Mouse (Mus musculus) hindbrain, embryonic 13.5 days (tissue): ENCODE data around the gene Chchd4. TPM values are rescaled to one million over a fixed set of nuclear protein-coding genes. Genes with fewer than 3 reads are reported as not detected.

Experiments
- ATAC-seq: fragments of 200-750 bp; cut with Nextera tagmentation; 2 replicates; pipeline ENCODE4 v1.8.0; 2017; ENCODE audit warnings: moderate TSS enrichment; ENCODE audit not compliant: low FRiP score
- H3K27ac ChIP-seq: fragments of 300-500 bp; sonication (generic); 2 replicates; pipeline ENCODE4 v1.5.1; 2015; ENCODE audit warnings: inconsistent platforms, mild to moderate bottlenecking, moderate library complexity
- H3K27me3 ChIP-seq: fragments of 300-500 bp; sonication (generic); 2 replicates; pipeline ENCODE4 v1.6.1; 2015; ENCODE audit warnings: mild to moderate bottlenecking, inconsistent platforms
- H3K36me3 ChIP-seq: fragments of 300-500 bp; sonication (generic); 2 replicates; pipeline ENCODE4 v1.6.1; 2015; ENCODE audit warnings: mild to moderate bottlenecking, inconsistent platforms
- H3K4me1 ChIP-seq: fragments of 300-500 bp; sonication (generic); replicated peaks from 2 replicates; pipeline ENCODE4 v1.6.1; 2015; ENCODE audit warnings: inconsistent platforms
- H3K4me2 ChIP-seq: fragments of 300-500 bp; sonication (generic); 2 replicates; pipeline ENCODE4 v1.6.1; 2015; ENCODE audit warnings: inconsistent platforms, mild to moderate bottlenecking, moderate library complexity
- H3K4me3 ChIP-seq: fragments of 300-500 bp; sonication (generic); 2 replicates; pipeline ENCODE4 v1.5.1; 2015; ENCODE audit warnings: mild to moderate bottlenecking, inconsistent platforms
- H3K9ac ChIP-seq: fragments of 300-500 bp; sonication (generic); 2 replicates; pipeline ENCODE4 v1.6.1; 2015; ENCODE audit warnings: mild to moderate bottlenecking, inconsistent platforms
- H3K9me3 ChIP-seq: fragments of 300-500 bp; sonication (generic); 2 replicates; pipeline ENCODE4 v1.6.1; 2016; ENCODE audit warnings: inconsistent platforms
- WGBS: fragments of 180-500 bp; shearing (Covaris S2); methylation state at CpG from one replicate; pipeline ENCODE4 v1.1.7; 2015; 5-methylcytosine and 5-hydroxymethylcytosine counted together
- polyA plus RNA-seq: library from polyadenylated mRNA; unstranded; fragments of >200 nt; fragmentation: Nextera tagmentation; extraction: Ambion mirVana; gene quantifications from 2 replicates; pipeline ENCODE4 v1.2.1, GENCODE M21; 2015

Gene Chchd4
- polyA plus RNA-seq, 1 experiment from 2014 or later: 29.9 TPM

DNA sequence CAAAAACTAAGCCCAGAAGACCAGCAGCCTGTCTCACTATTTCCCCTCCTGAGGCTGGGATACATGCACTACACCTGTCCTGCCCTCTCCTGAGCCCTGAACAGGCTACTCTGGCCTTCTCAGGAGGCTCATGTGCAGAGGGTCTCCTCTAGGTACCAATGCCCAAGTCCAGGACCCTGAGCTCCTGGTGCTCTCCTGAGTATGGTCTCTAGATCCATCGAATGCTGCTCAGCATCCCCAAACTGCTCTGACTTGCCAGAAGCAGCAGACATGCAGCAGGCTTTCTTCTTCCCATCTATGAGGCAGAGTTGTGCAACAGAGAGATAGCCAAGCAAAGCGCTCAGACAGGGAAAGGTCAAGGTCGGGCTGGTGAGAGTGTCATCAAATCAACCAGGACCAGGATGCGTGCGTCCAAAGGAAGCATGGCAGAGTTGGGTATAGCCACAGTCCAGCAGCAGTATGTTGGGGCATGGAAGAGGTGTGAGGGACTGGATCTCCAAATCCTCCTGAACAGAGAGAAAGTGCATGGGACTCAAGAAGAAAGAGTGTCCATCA, 56.0 kb downstream of the Chchd4 start:
- no peak overlapping the region for H3K9ac ChIP-seq
- no peak overlapping the region for H3K27ac ChIP-seq
- WGBS: 79% methylated on average over 5 of the region's 5 CpGs
- H3K4me3 ChIP-seq: no peak overlapping the region
- H3K36me3 ChIP-seq: no peaks in the 10 kb centered on the region
- H3K4me2 ChIP-seq: no peak overlapping the region
- peaks cover 71% of the 10 kb centered on the region for H3K27me3 ChIP-seq
- ATAC-seq: no peak
- no peaks in the 10 kb centered on the region for H3K9me3 ChIP-seq
- no peaks in the 10 kb centered on the region for H3K4me1 ChIP-seq

DNA sequence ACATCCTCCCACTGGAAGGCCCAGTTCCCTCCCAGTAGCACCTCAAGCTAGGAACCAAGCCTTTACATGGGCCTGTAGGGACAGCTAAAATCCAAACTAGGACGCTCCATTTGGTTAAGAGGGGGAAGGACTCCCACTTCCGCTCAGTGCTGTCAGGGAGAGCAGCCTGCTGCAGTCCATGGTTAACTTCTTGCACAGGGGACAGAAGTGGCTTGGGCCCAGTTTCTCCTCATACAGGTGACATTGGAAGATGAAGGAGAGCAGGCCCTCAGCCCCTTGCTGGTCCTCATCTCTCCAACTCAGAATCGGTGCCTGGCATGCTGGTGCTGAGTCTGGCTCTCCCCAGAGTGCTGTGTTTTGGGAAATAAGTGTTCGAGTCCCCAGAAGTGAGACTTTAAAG, 57.2 kb downstream of the Chchd4 start:
- Histone ChIP-seq H3K4me2 (no peak overlapping the region), H3K4me3 (no peak overlapping the region), H3K36me3 (no peaks in the 10 kb centered on the region), H3K27me3 (peaks cover 69% of the 10 kb centered on the region), H3K9ac (0 out of 2 replicates have a peak overlapping the region, but pooled peaks have one; percentile 9), H3K9me3 (no peaks in the 10 kb centered on the region), H3K4me1 (no peaks in the 10 kb centered on the region; the same call in 1 of the 2 replicates), H3K27ac (no peak overlapping the region)
- 90% methylated on average over 4 of the region's 4 CpGs for whole genome bisulfite sequencing
- ATAC-seq: no peak

DNA sequence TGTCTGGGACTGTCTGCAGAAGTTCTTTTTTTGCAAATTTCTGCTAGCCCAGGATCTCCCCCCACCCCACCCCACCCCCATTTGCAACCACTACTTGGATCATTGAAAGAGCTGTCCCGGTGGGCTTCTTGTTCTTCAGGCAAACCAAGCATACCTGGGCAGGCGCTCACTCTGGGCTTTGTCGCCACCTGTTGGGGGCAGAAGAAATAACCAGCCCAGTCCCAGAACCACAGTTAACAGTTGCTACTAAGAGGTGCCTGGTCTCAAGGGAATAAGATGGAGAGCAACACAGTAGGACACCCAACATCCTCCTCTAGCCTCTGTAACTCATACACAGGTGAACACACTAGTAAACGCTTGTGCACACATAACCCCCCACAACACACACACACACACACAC, 58.5 kb downstream of the Chchd4 start:
- ATAC-seq: no peak
- WGBS: 2% methylated on average over 4 of the region's 4 CpGs
- Histone ChIP-seq H3K27ac (no peak overlapping the region), H3K4me2 (no peak overlapping the region), H3K9ac (no peak overlapping the region), H3K9me3 (no peaks in the 10 kb centered on the region), H3K4me3 (no peak overlapping the region), H3K27me3 (peaks cover 76% of the 10 kb centered on the region), H3K36me3 (no peaks in the 10 kb centered on the region), H3K4me1 (peaks cover 12% of the 10 kb centered on the region)

Other genes with a start within 250 kb of the Chchd4 start
- gene Wnt7a, start 62.2 kb downstream of the Chchd4 start, polyA plus RNA-seq: 10.5 and 11.5 TPM in 2 replicates
- 43.5 and 44.3 TPM in 2 replicates for gene Tmem43, start 157 bp upstream of the Chchd4 start, polyA plus RNA-seq
- 22.2 and 24.8 TPM in 2 replicates for gene Xpc, start 42.3 kb upstream of the Chchd4 start, polyA plus RNA-seq
- gene Lsm3, start 42.4 kb upstream of the Chchd4 start, polyA plus RNA-seq: 162 and 169 TPM in 2 replicates
- 91.0 and 98.3 TPM in 2 replicates for gene Slc6a6, start 210.5 kb upstream of the Chchd4 start, polyA plus RNA-seq